Mouse (Mus musculus) hindbrain, embryonic 12.5 days (tissue): ENCODE results near the gene Vps13d. TPM values are rescaled to one million over a fixed set of nuclear protein-coding genes. Genes with fewer than 3 reads are reported as not detected.

Source experiments
- ATAC-seq: fragments of 200-750 bp; cut with Nextera tagmentation; 2 replicates; pipeline ENCODE4 v1.8.0; 2017; ENCODE audit warnings: moderate TSS enrichment; ENCODE audit not compliant: low FRiP score
- H3K27ac ChIP-seq: fragments of 300-500 bp; sonication (generic); 2 replicates; pipeline ENCODE4 v1.5.1; 2016; ENCODE audit warnings: mild to moderate bottlenecking
- H3K27me3 ChIP-seq: fragments of 300-500 bp; sonication (generic); 2 replicates; pipeline ENCODE4 v1.6.1; 2016; ENCODE audit warnings: mild to moderate bottlenecking
- H3K36me3 ChIP-seq: fragments of 300-500 bp; sonication (generic); 2 replicates; pipeline ENCODE4 v1.6.1; 2016; ENCODE audit warnings: mild to moderate bottlenecking
- H3K4me1 ChIP-seq: fragments of 300-500 bp; sonication (generic); 2 replicates; pipeline ENCODE4 v1.6.1; 2016
- H3K4me2 ChIP-seq: fragments of 300-500 bp; sonication (generic); replicated peaks from 2 replicates; pipeline ENCODE4 v1.6.1; 2016; ENCODE audit warnings: mild to moderate bottlenecking
- H3K4me3 ChIP-seq: fragments of 300-500 bp; sonication (generic); 2 replicates; pipeline ENCODE4 v1.5.1; 2016; ENCODE audit warnings: mild to moderate bottlenecking
- H3K9ac ChIP-seq: fragments of 300-500 bp; sonication (generic); 2 replicates; pipeline ENCODE4 v1.6.1; 2016; ENCODE audit warnings: mild to moderate bottlenecking, moderate library complexity
- H3K9me3 ChIP-seq: fragments of 300-500 bp; sonication (generic); replicated peaks from 2 replicates; pipeline ENCODE4 v1.6.1; 2016; ENCODE audit warnings: mild to moderate bottlenecking
- WGBS: fragments of 180-500 bp; shearing (Covaris S2); methylation state at CpG from one replicate; pipeline ENCODE4 v1.1.7; 2016; 5-methylcytosine and 5-hydroxymethylcytosine counted together
- polyA plus RNA-seq: library from polyadenylated mRNA; unstranded; fragments of >200 nt; fragmentation: Nextera tagmentation; extraction: Ambion mirVana; gene quantifications from 2 replicates; pipeline ENCODE4 v1.2.1, GENCODE M21; 2016

Vps13d gene
- polyA plus RNA-seq, 1 experiment from 2014 or later: 7.2 TPM

GRCm38 (mm10) chr4:145002733-145003132 lies 192.1 kb downstream of the Vps13d start:
- Histone ChIP-seq H3K36me3 (0 out of 2 replicates have a peak, but pooled peaks cover 3% of the 10 kb centered on the region), H3K4me1 (peaks cover 28% of the 10 kb centered on the region), H3K27me3 (no peaks in the 10 kb centered on the region), H3K4me2 (no peak overlapping the region), H3K9me3 (no peaks in the 10 kb centered on the region), H3K9ac (no peak overlapping the region), H3K4me3 (no peak overlapping the region), H3K27ac (no peak overlapping the region)
- no peak for ATAC-seq
- WGBS: 92% methylated on average over 1 of the region's 1 CpGs

- ATAC-seq: peak; percentile 70
- Histone ChIP-seq H3K27me3 (no peaks in the 10 kb centered on the region), H3K4me3 (no peak overlapping the region), H3K36me3 (no peaks in the 10 kb centered on the region), H3K4me2 (no peak overlapping the region), H3K27ac (peak overlapping the region; percentile 64; the same call in 1 of the 2 replicates), H3K4me1 (peaks cover 28% of the 10 kb centered on the region), H3K9me3 (no peaks in the 10 kb centered on the region), H3K9ac (no peak overlapping the region)
- WGBS: 40% methylated on average over 20 of the region's 20 CpGs
Measured at GRCm38 (mm10) chr4:144999903-145000382, 194.9 kb downstream of the Vps13d start.

DNA sequence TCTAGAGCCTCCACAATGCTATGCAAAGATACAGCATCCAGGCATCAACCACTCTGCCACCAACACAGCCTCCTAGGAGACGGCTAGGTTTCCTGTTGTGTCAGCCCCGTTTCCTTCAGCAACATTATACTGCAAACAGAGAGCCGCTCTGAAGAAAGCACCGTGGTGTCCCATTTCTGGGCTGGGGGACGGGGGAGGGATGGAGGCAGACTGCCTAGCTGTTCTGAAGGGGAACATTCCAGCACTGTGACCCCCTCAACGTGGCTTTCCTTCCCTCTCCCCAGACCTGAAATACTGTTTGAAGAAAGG lies 195.3 kb downstream of the Vps13d start:
- Histone ChIP-seq H3K27ac (peak overlapping the region; percentile 62; the same call in 1 of the 2 replicates), H3K9ac (no peak overlapping the region), H3K9me3 (no peaks in the 10 kb centered on the region), H3K27me3 (no peaks in the 10 kb centered on the region), H3K4me3 (no peak overlapping the region), H3K36me3 (no peaks in the 10 kb centered on the region), H3K4me1 (peaks cover 28% of the 10 kb centered on the region), H3K4me2 (no peak overlapping the region)
- 42% methylated on average over 6 of the region's 6 CpGs for whole genome bisulfite sequencing
- peak; percentile 42 for ATAC-seq

GRCm38 (mm10) chr4:144998808-144999571 lies 195.8 kb downstream of the Vps13d start:
- Histone ChIP-seq H3K9me3 (no peaks in the 10 kb centered on the region), H3K27ac (peak overlapping the region; percentile 62), H3K4me3 (no peak overlapping the region), H3K27me3 (no peaks in the 10 kb centered on the region), H3K4me1 (peaks cover 28% of the 10 kb centered on the region), H3K9ac (no peak overlapping the region), H3K4me2 (no peak overlapping the region), H3K36me3 (no peaks in the 10 kb centered on the region)
- WGBS: 79% methylated on average over 2 of the region's 2 CpGs
- ATAC-seq: no peak; the same call in 1 of the 2 replicates

DNA sequence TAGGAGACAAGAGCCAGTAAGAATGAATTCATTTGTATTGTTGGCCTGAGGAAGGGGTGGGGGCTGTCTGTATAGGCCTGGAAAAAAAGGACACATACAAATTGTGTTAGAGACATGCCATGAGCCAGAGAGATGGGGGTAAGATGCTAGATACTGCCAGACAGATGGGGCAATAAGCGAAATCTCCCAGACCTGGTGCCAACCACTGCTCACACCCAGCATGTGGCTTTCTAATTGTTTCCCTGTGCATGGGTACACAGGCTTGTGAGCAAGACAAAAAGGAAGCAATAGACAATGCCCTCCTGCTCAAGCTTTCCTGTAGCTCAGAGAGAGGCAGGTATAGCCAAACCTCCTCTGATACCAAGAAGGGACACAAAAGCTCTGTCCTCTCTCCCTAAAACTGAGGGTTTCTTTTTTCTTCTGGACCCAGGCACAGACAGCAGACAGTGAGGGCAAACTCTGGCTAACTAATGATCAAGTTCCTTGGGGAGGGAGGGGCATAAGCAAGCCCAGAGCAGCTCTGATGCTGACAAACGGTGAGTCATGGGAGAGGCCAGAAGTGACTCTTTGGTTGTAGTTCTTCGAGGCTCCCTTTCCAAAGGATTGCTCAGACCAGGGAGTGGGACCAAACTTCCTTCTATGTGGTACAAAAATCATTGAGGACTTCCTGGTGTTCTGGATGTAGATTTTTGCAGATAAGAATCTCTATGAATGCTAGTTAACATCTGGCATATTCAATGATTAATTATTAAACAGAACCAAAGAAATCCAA lies 196.7 kb downstream of the Vps13d start:
- no peaks in the 10 kb centered on the region for H3K27me3 ChIP-seq
- H3K4me2 ChIP-seq: no peak overlapping the region
- no peak overlapping the region for H3K4me3 ChIP-seq
- 69% methylated on average over 3 of the region's 3 CpGs for WGBS
- H3K27ac ChIP-seq: no peak overlapping the region
- no peak overlapping the region for H3K9ac ChIP-seq
- H3K36me3 ChIP-seq: no peaks in the 10 kb centered on the region
- ATAC-seq: no peak
- no peaks in the 10 kb centered on the region for H3K9me3 ChIP-seq
- peaks cover 28% of the 10 kb centered on the region for H3K4me1 ChIP-seq

GRCm38 (mm10) chr4:144996996-144997820 lies 197.6 kb downstream of the Vps13d start:
- WGBS: 67% methylated on average over 6 of the region's 6 CpGs
- Histone ChIP-seq H3K36me3 (no peaks in the 10 kb centered on the region), H3K9me3 (no peaks in the 10 kb centered on the region), H3K4me3 (no peak overlapping the region), H3K9ac (no peak overlapping the region), H3K27me3 (no peaks in the 10 kb centered on the region), H3K4me2 (no peak overlapping the region), H3K4me1 (peaks cover 31% of the 10 kb centered on the region), H3K27ac (no peak overlapping the region)
- ATAC-seq: no peak

GRCm38 (mm10) chr4:144995826-144996225 lies 199.0 kb downstream of the Vps13d start:
- Histone ChIP-seq H3K9ac (no peak overlapping the region), H3K36me3 (no peaks in the 10 kb centered on the region), H3K4me1 (peaks cover 31% of the 10 kb centered on the region), H3K27ac (no peak overlapping the region), H3K4me3 (no peak overlapping the region), H3K27me3 (no peaks in the 10 kb centered on the region), H3K9me3 (no peaks in the 10 kb centered on the region), H3K4me2 (no peak overlapping the region)
- 41% methylated on average over 1 of the region's 1 CpGs for WGBS
- no peak for ATAC-seq

DNA sequence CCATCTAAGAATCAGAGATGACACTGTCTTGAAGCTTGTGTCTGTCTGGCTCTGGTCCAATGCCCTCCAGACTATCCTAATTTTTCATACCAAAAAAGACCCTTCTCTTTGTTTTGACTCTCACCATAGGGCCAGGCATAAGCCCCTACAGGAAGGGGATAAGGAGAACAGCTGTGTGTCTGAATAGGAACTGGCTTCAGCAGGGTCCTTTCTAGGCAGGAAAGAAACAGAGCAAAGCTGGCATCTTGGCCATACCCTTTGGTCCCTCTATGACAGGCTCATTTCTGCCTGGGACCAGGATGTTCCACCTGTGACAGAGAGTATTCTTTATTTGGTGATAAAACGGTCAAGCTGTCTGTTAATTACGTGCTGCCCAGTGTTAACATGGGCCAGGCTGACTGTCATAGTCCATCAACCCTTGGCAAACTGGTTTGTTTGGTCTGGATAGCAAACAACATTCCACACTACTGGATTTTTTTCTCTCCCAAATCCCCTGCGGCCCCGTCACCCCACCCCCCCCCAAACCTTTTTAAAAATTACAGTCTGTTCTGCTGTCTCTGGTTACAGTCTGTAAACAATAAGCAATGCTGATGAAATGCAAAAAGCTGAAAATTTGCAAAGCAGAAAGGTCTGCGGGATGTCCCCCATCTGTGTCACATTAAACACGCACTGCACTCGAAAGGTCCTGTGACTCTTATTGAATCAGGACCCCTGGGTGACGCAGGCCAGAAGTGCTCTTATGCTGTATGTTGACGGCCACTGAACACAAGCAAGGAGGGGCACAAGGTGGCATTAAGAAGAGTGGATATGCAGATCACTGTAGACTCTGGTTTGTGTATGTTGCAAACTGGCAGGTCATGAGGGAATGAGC lies 201.5 kb downstream of the Vps13d start:
- H3K27ac ChIP-seq: no peak overlapping the region
- H3K36me3 ChIP-seq: no peaks in the 10 kb centered on the region
- no peaks in the 10 kb centered on the region for H3K9me3 ChIP-seq
- WGBS: 59% methylated on average over 9 of the region's 9 CpGs
- H3K27me3 ChIP-seq: no peaks in the 10 kb centered on the region
- no peak overlapping the region for H3K9ac ChIP-seq
- H3K4me1 ChIP-seq: peaks cover 13% of the 10 kb centered on the region; the same call in 1 of the 2 replicates
- H3K4me2 ChIP-seq: no peak overlapping the region
- H3K4me3 ChIP-seq: no peak overlapping the region
- no peak for ATAC-seq

- no peak for ATAC-seq
- no peaks in the 10 kb centered on the region for H3K9me3 ChIP-seq
- no peaks in the 10 kb centered on the region for H3K36me3 ChIP-seq
- no peak overlapping the region for H3K27ac ChIP-seq
- H3K27me3 ChIP-seq: no peaks in the 10 kb centered on the region
- WGBS: 22% methylated on average over 3 of the region's 3 CpGs
- H3K9ac ChIP-seq: no peak overlapping the region
- no peak overlapping the region for H3K4me3 ChIP-seq
- H3K4me1 ChIP-seq: peaks cover 9% of the 10 kb centered on the region; the same call in 1 of the 2 replicates
- H3K4me2 ChIP-seq: no peak overlapping the region
Measured at GRCm38 (mm10) chr4:144992413-144992812, 202.4 kb downstream of the Vps13d start.

- H3K4me2 ChIP-seq: no peak overlapping the region
- 67% methylated on average over 5 of the region's 5 CpGs for WGBS
- H3K27me3 ChIP-seq: no peaks in the 10 kb centered on the region
- peaks cover 9% of the 10 kb centered on the region for H3K4me1 ChIP-seq
- no peak overlapping the region for H3K9ac ChIP-seq
- H3K9me3 ChIP-seq: no peaks in the 10 kb centered on the region
- no peak overlapping the region for H3K4me3 ChIP-seq
- no peaks in the 10 kb centered on the region for H3K36me3 ChIP-seq
- ATAC-seq: no peak
- H3K27ac ChIP-seq: no peak overlapping the region
Measured at GRCm38 (mm10) chr4:144988443-144989206, 206.2 kb downstream of the Vps13d start.
